Mouse (Mus musculus) liver, embryonic 11.5 days (tissue): ENCODE data around the gene Eid1. TPM values are rescaled to one million over a fixed set of nuclear protein-coding genes. Genes with fewer than 3 reads are reported as not detected.
A peak's percentile ranks its signal among the peaks of the same experiment; 100 is the strongest.

Experiments used
- ATAC-seq: fragments of 200-750 bp; cut with Nextera tagmentation; replicated peaks from 2 replicates; pipeline ENCODE4 v1.8.0; 2017; ENCODE audit warnings: moderate number of reproducible peaks, mild to moderate bottlenecking, moderate TSS enrichment, moderate library complexity; ENCODE audit not compliant: low FRiP score
- DNase-seq: peaks from one replicate; pipeline ENCODE4 v3.0.0-alpha.2; 2017; ENCODE audit warnings: low spot score
- H3K27ac ChIP-seq: fragments of 300-500 bp; sonication (generic); 2 replicates; pipeline ENCODE4 v1.5.1; 2014; ENCODE audit warnings: mild to moderate bottlenecking, low read depth, low read length, control low read depth
- H3K27me3 ChIP-seq: fragments of 300-500 bp; sonication (generic); replicated peaks from 2 replicates; pipeline ENCODE4 v1.6.1; 2014; ENCODE audit warnings: low read length, mixed read lengths; ENCODE audit not compliant: control insufficient read depth, insufficient read depth
- H3K36me3 ChIP-seq: fragments of 300-500 bp; sonication (generic); 2 replicates; pipeline ENCODE4 v1.6.1; 2014; ENCODE audit warnings: mild to moderate bottlenecking, low read length, moderate library complexity, mixed read lengths; ENCODE audit not compliant: control insufficient read depth, insufficient read depth
- H3K4me1 ChIP-seq: fragments of 300-500 bp; sonication (generic); replicated peaks from 2 replicates; pipeline ENCODE4 v1.6.1; 2014; ENCODE audit warnings: low read length, mixed read lengths; ENCODE audit not compliant: control insufficient read depth, insufficient read depth
- H3K4me2 ChIP-seq: fragments of 300-500 bp; sonication (generic); 2 replicates; pipeline ENCODE4 v1.6.1; 2014; ENCODE audit warnings: mild to moderate bottlenecking, control low read depth, moderate library complexity
- H3K4me3 ChIP-seq: fragments of 300-500 bp; sonication (generic); 2 replicates; pipeline ENCODE4 v1.5.1; 2014; ENCODE audit warnings: low read depth, low read length, control low read depth
- H3K9ac ChIP-seq: fragments of 300-500 bp; sonication (generic); 2 replicates; pipeline ENCODE4 v1.6.1; 2014; ENCODE audit warnings: low read depth, low read length, control low read depth
- H3K9me3 ChIP-seq: fragments of 300-500 bp; sonication (generic); 2 replicates; pipeline ENCODE4 v1.6.1; 2016; ENCODE audit warnings: low read length, inconsistent platforms, mixed read lengths; ENCODE audit not compliant: control insufficient read depth
- WGBS: fragments of 180-500 bp; shearing (Covaris S2); extraction: QIAGEN DNeasy Blood & Tissue Kit; methylation state at CpG from one replicate; pipeline ENCODE4 v1.1.7; 2014; 5-methylcytosine and 5-hydroxymethylcytosine counted together
- polyA plus RNA-seq: library from polyadenylated mRNA; unstranded; fragments of >200 nt; fragmentation: Nextera tagmentation; extraction: Ambion mirVana; gene quantifications from 2 replicates; pipeline ENCODE4 v1.2.1, GENCODE M21; 2014

Gene Eid1
- polyA plus RNA-seq, 1 experiment from 2014 or later: 81.1 TPM

DNA sequence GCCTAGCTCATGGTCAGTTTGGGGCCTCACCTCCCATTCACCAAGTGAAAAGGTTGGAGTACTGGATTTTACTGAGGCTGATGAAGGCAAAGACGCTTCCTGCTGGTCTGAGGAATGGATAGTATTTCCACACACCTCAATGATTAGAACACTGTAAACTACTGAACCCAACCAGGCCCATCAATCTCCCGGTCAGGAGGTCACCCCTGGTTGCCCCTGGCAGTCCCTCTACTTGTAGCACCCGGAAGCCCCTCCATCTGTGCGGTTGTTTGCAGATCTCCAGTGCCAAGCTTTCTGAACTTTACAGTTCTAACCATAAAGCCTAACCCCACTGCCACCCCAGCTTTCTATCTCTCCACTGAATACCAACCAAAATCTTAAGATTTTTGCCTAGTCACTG, 11.7 kb upstream of the Eid1 start:
- no peaks in the 10 kb centered on the region for H3K9me3 ChIP-seq
- no peak overlapping the region for H3K9ac ChIP-seq
- 68% methylated on average over 4 of the region's 4 CpGs for WGBS
- no peak overlapping the region for H3K27ac ChIP-seq
- no peak overlapping the region for H3K4me3 ChIP-seq
- ATAC-seq (no peak), DNase-seq (no peak)
- peak overlapping the region; percentile 58 for H3K4me2 ChIP-seq
- H3K36me3 ChIP-seq: no peaks in the 10 kb centered on the region
- peaks cover 12% of the 10 kb centered on the region for H3K4me1 ChIP-seq
- H3K27me3 ChIP-seq: no peaks in the 10 kb centered on the region

DNA sequence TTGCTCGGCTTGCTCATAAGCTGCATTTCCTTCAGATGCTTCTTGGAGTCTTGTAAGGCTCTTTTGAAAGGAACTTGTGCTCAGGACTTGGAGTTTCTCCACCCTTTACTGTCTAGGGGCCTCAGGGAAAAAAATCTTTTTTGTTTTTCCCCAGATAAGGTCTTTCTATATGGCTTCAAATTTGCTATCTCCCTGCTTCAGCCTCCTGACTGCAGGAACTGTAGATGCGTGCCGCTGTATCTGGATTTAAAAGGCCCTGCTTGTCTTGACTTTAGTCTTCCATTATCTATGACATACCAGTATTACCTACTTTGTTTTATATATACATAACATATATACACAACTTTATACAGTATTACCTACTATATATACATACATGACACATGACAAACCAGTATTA, 10.4 kb upstream of the Eid1 start:
- DNase-seq: no peak

DNA sequence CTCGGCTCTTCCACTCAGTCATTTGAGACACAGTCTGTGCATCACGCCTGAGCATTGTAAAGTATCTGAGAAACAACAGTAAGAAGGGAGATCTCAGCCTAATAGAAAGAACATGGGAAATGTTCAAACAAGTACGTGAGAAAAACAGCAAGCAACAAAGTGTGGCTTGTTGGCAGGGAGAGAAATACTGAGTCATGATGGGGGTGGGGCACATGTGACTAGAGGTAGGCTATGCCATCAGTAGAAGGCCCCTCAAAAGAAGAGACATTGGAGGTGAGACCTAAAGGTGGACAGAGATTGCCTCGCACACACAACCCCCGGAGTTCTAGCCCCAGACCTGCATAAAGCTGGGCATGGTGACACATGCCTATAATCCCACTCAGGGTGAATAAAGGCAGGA, 7.7 kb upstream of the Eid1 start:
- Histone ChIP-seq H3K27me3 (no peaks in the 10 kb centered on the region), H3K9ac (no peak overlapping the region), H3K4me3 (no peak overlapping the region), H3K9me3 (no peaks in the 10 kb centered on the region), H3K4me2 (no peak overlapping the region), H3K27ac (no peak overlapping the region), H3K36me3 (no peaks in the 10 kb centered on the region), H3K4me1 (peaks cover 14% of the 10 kb centered on the region)
- no peak; the same call in 1 of the 2 replicates for ATAC-seq
- DNase-seq: no peak
- WGBS: 88% methylated on average over 5 of the region's 5 CpGs

More for the DNA sequence above, 10.4 kb upstream of the Eid1 start:
- Histone ChIP-seq H3K27me3 (no peaks in the 10 kb centered on the region), H3K36me3 (no peaks in the 10 kb centered on the region), H3K9ac (no peak overlapping the region), H3K27ac (no peak overlapping the region), H3K4me1 (peaks cover 15% of the 10 kb centered on the region), H3K9me3 (no peaks in the 10 kb centered on the region), H3K4me3 (no peak overlapping the region), H3K4me2 (no peak overlapping the region)
- 74% methylated on average over 3 of the region's 3 CpGs for WGBS
- ATAC-seq: peak; percentile 20; the same call in 1 of the 2 replicates

- ATAC-seq (peak; percentile 88), DNase-seq (no peak)
- Histone ChIP-seq H3K27me3 (no peaks in the 10 kb centered on the region), H3K9ac (no peak overlapping the region), H3K36me3 (no peaks in the 10 kb centered on the region), H3K9me3 (no peaks in the 10 kb centered on the region), H3K4me1 (peaks cover 11% of the 10 kb centered on the region), H3K27ac (peak overlapping the region; percentile 52), H3K4me2 (peak overlapping the region; percentile 29; the same call in 1 of the 2 replicates), H3K4me3 (no peak overlapping the region)
- WGBS: 65% methylated on average over 4 of the region's 4 CpGs
Measured at GRCm38 (mm10) chr2:125665909-125666308, 7.0 kb upstream of the Eid1 start.

- ATAC-seq: no peak
- peaks cover 11% of the 10 kb centered on the region for H3K4me1 ChIP-seq
Measured at GRCm38 (mm10) chr2:125666668-125667067, 6.2 kb upstream of the Eid1 start.

GRCm38 (mm10) chr2:125667184-125667583, 5.7 kb upstream of the Eid1 start:
- Histone ChIP-seq H3K4me3 (no peak overlapping the region), H3K4me2 (peak overlapping the region; percentile 36; the same call in 1 of the 2 replicates), H3K9ac (no peak overlapping the region), H3K9me3 (no peaks in the 10 kb centered on the region), H3K27me3 (no peaks in the 10 kb centered on the region), H3K36me3 (no peaks in the 10 kb centered on the region), H3K27ac (peak overlapping the region; percentile 0; the same call in 1 of the 2 replicates), H3K4me1 (peaks cover 11% of the 10 kb centered on the region)
- 21% methylated on average over 5 of the region's 5 CpGs for WGBS
- DNase-seq: no peak
- ATAC-seq: peak; percentile 68

More at GRCm38 (mm10) chr2:125666668-125667067, 6.2 kb upstream of the Eid1 start:
- no peak for DNase-seq
- WGBS: 54% methylated on average over 4 of the region's 4 CpGs
- Histone ChIP-seq H3K9me3 (no peaks in the 10 kb centered on the region), H3K4me3 (no peak overlapping the region), H3K27ac (peak overlapping the region; percentile 52; the same call in 1 of the 2 replicates), H3K4me2 (no peak overlapping the region; the same call in 1 of the 2 replicates), H3K27me3 (no peaks in the 10 kb centered on the region), H3K9ac (no peak overlapping the region), H3K36me3 (no peaks in the 10 kb centered on the region)

DNA sequence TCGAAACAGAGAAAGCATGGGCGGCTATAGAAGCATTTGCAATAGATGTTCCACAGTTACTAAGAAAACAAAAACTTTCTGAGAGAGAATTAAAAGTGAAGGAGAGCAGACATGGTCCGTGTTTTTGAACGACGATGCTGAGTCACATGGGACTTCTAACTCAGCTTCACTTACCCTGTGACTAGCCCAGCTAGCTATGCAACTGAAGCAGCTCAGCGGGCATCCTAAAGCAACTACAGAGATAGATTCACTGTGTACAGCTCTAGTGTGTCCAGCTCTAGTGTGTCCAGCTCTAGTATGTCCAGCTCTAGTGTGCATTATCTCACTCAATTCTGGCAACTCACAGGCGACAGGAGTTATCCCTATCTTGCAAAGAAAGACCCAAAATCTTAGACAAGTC, 5.2 kb upstream of the Eid1 start:
- Histone ChIP-seq H3K9ac (no peak overlapping the region), H3K4me2 (no peak overlapping the region), H3K4me3 (no peak overlapping the region), H3K27me3 (no peaks in the 10 kb centered on the region), H3K36me3 (no peaks in the 10 kb centered on the region), H3K4me1 (peaks cover 11% of the 10 kb centered on the region), H3K9me3 (no peaks in the 10 kb centered on the region), H3K27ac (peak overlapping the region; percentile 0; the same call in 1 of the 2 replicates)
- WGBS: 74% methylated on average over 7 of the region's 7 CpGs
- ATAC-seq: no peak
- DNase-seq: no peak

DNA sequence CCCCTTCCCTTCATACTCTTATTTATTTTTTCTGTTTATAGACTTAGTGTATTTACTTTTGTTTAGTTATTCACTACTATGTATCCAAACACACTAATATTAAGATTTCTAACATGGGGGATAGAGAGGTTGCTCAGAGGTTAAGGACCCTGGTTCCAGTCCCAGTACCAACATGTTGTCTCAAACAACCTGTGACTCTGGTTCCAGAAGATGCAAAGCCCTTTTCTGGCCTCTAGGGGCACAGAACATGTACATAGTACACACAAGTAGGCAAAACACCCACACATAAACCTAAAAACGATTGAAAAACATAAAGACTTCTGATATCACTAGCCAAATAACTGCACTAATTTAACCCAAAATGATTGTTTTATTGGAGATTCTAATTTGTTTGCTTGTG, 2.0 kb upstream of the Eid1 start:
- Histone ChIP-seq H3K4me1 (peaks cover 8% of the 10 kb centered on the region), H3K27ac (no peak overlapping the region)
- ATAC-seq: no peak

GRCm38 (mm10) chr2:125672568-125672956, 333 bp upstream of the Eid1 start:
- 28% methylated on average over 9 of the region's 20 CpGs for WGBS
- ATAC-seq: peak; percentile 53
- peak overlapping the region; percentile 82; the same call in 1 of the 2 replicates for H3K27ac ChIP-seq
- peak overlapping the region; percentile 83 for H3K9ac ChIP-seq
- H3K4me1 ChIP-seq: peaks cover 2% of the 10 kb centered on the region
- H3K4me2 ChIP-seq: peak overlapping the region; percentile 81
- no peak for DNase-seq
- peak overlapping the region; percentile 69 for H3K4me3 ChIP-seq
- no peaks in the 10 kb centered on the region for H3K36me3 ChIP-seq
- no peaks in the 10 kb centered on the region for H3K27me3 ChIP-seq
- H3K9me3 ChIP-seq: no peaks in the 10 kb centered on the region

More for the DNA sequence above, 2.0 kb upstream of the Eid1 start:
- no peaks in the 10 kb centered on the region for H3K27me3 ChIP-seq
- no peak overlapping the region for H3K4me3 ChIP-seq
- no peak for DNase-seq
- H3K9me3 ChIP-seq: no peaks in the 10 kb centered on the region
- no peak overlapping the region for H3K4me2 ChIP-seq
- WGBS: 42% methylated on average over 1 of the region's 1 CpGs
- H3K36me3 ChIP-seq: no peaks in the 10 kb centered on the region
- H3K9ac ChIP-seq: no peak overlapping the region
